Mouse (Mus musculus): ENCODE measurements around the gene Gm49027. TPM values are rescaled to one million over a fixed set of nuclear protein-coding genes. Genes with fewer than 3 reads are reported as not detected.

The Gm49027 gene
- polyA plus RNA-seq (2015; fragmentation: Nextera tagmentation; extraction: Ambion mirVana), result 2.3 and 4.1 TPM in 2 replicates

GRCm38 (mm10) chr5:123525281-123525680, at the start of gene Gm49027:
Gene Gm49027, minus strand, starts transcription at chr5:123525488.
- Histone ChIP-seq H3K4me2 (ENCODE audit: low read length) (peak within 1 kb of the TSS; percentile 80), H3K9ac (replicated peaks; ENCODE audit: low read depth, low read length) (peak within 1 kb of the TSS; percentile 64), H3K36me3 (ENCODE audit: control insufficient read depth, insufficient read depth) (peaks cover 8% of the 10 kb centered on the region), H3K27ac (ENCODE audit: low read length) (peak within 1 kb of the TSS; percentile 74), H3K4me1 (replicated peaks; ENCODE audit: control insufficient read depth, insufficient read depth, low read length) (peaks cover 22% of the 10 kb centered on the region), H3K27me3 (replicated peaks; ENCODE audit: control insufficient read depth, insufficient read depth, low read length) (no peaks in the 10 kb centered on the region), H3K4me3 (replicated peaks; ENCODE audit: low read length) (peak within 1 kb of the TSS; percentile 92), H3K9me3 (ENCODE audit: control insufficient read depth, low read length) (no peaks in the 10 kb centered on the region)
- 84% methylated on average over 7 of the region's 7 CpGs for WGBS
- ATAC-seq, result no peak

GRCm38 (mm10) chr5:123573362-123573761, 48.1 kb upstream of the Gm49027 start:
- Histone ChIP-seq H3K27me3 (replicated peaks; ENCODE audit: control insufficient read depth, insufficient read depth, low read length) (no peaks in the 10 kb centered on the region), H3K4me3 (replicated peaks; ENCODE audit: low read length) (peak overlapping the region; percentile 90), H3K4me1 (replicated peaks; ENCODE audit: control insufficient read depth, insufficient read depth, low read length) (peaks cover 8% of the 10 kb centered on the region), H3K36me3 (ENCODE audit: control insufficient read depth, insufficient read depth) (peaks cover 11% of the 10 kb centered on the region), H3K9me3 (ENCODE audit: control insufficient read depth, low read length) (no peaks in the 10 kb centered on the region), H3K27ac (ENCODE audit: low read length) (no peak overlapping the region), H3K9ac (replicated peaks; ENCODE audit: low read depth, low read length) (no peak overlapping the region), H3K4me2 (ENCODE audit: low read length) (peak overlapping the region; percentile 45)
- 0 out of 2 replicates have a peak, but pooled peaks have one; percentile 21 for ATAC-seq
- WGBS, result 68% methylated on average over 8 of the region's 8 CpGs

GRCm38 (mm10) chr5:123572357-123573186, 47.3 kb upstream of the Gm49027 start, which contains the start of gene Vps33a:
Gene Vps33a, minus strand, starts transcription at chr5:123573038.
- peak within 1 kb of the TSS; percentile 85 for H3K4me2 ChIP-seq (ENCODE audit: low read length)
- 1% methylated on average over 54 of the region's 54 CpGs for WGBS
- ATAC-seq, result peak; percentile 92

GRCm38 (mm10) chr5:123561128-123561527, 35.8 kb upstream of the Gm49027 start:
- no peak overlapping the region for H3K4me3 ChIP-seq (replicated peaks; ENCODE audit: low read length)
- H3K9ac ChIP-seq (replicated peaks; ENCODE audit: low read depth, low read length), result no peak overlapping the region
- no peak overlapping the region for H3K27ac ChIP-seq (ENCODE audit: low read length)
- ATAC-seq, result no peak
- H3K36me3 ChIP-seq (ENCODE audit: control insufficient read depth, insufficient read depth), result peaks cover 37% of the 10 kb centered on the region
- no peaks in the 10 kb centered on the region for H3K9me3 ChIP-seq (ENCODE audit: control insufficient read depth, low read length)
- H3K4me1 ChIP-seq (replicated peaks; ENCODE audit: control insufficient read depth, insufficient read depth, low read length), result no peaks in the 10 kb centered on the region
- H3K27me3 ChIP-seq (replicated peaks; ENCODE audit: control insufficient read depth, insufficient read depth, low read length), result no peaks in the 10 kb centered on the region
- 95% methylated on average over 11 of the region's 11 CpGs for WGBS
- H3K4me2 ChIP-seq (ENCODE audit: low read length), result no peak overlapping the region

More at GRCm38 (mm10) chr5:123572357-123573186, 47.3 kb upstream of the Gm49027 start, which contains the start of gene Vps33a:
- H3K4me3 ChIP-seq (replicated peaks; ENCODE audit: low read length), result peak within 1 kb of the TSS; percentile 90
- peaks cover 8% of the 10 kb centered on the region for H3K4me1 ChIP-seq (replicated peaks; ENCODE audit: control insufficient read depth, insufficient read depth, low read length)
- H3K27ac ChIP-seq (ENCODE audit: low read length), result peak within 1 kb of the TSS; percentile 74
- H3K9ac ChIP-seq (replicated peaks; ENCODE audit: low read depth, low read length), result peak within 1 kb of the TSS; percentile 86
- H3K36me3 ChIP-seq (ENCODE audit: control insufficient read depth, insufficient read depth), result peaks cover 8% of the 10 kb centered on the region; the same call in 1 of the 2 replicates
- no peaks in the 10 kb centered on the region for H3K9me3 ChIP-seq (ENCODE audit: control insufficient read depth, low read length)
- no peaks in the 10 kb centered on the region for H3K27me3 ChIP-seq (replicated peaks; ENCODE audit: control insufficient read depth, insufficient read depth, low read length)

- Histone ChIP-seq H3K27me3 (replicated peaks; ENCODE audit: control insufficient read depth, insufficient read depth, low read length) (no peaks in the 10 kb centered on the region), H3K9me3 (ENCODE audit: control insufficient read depth, low read length) (no peaks in the 10 kb centered on the region), H3K4me2 (ENCODE audit: low read length) (no peak overlapping the region), H3K27ac (ENCODE audit: low read length) (no peak overlapping the region), H3K4me3 (replicated peaks; ENCODE audit: low read length) (no peak overlapping the region), H3K36me3 (ENCODE audit: control insufficient read depth, insufficient read depth) (peaks cover 32% of the 10 kb centered on the region), H3K9ac (replicated peaks; ENCODE audit: low read depth, low read length) (no peak overlapping the region), H3K4me1 (replicated peaks; ENCODE audit: control insufficient read depth, insufficient read depth, low read length) (no peaks in the 10 kb centered on the region)
- WGBS, result 94% methylated on average over 8 of the region's 8 CpGs
- ATAC-seq, result no peak
Observed at GRCm38 (mm10) chr5:123559588-123559987, 34.3 kb upstream of the Gm49027 start.

GRCm38 (mm10) chr5:123556451-123556850, 31.2 kb upstream of the Gm49027 start:
- no peak overlapping the region for H3K4me3 ChIP-seq (replicated peaks; ENCODE audit: low read length)
- no peak overlapping the region for H3K4me2 ChIP-seq (ENCODE audit: low read length)
- H3K27ac ChIP-seq (ENCODE audit: low read length), result no peak overlapping the region
- no peaks in the 10 kb centered on the region for H3K4me1 ChIP-seq (replicated peaks; ENCODE audit: control insufficient read depth, insufficient read depth, low read length)
- WGBS, result 73% methylated on average over 2 of the region's 2 CpGs
- H3K27me3 ChIP-seq (replicated peaks; ENCODE audit: control insufficient read depth, insufficient read depth, low read length), result no peaks in the 10 kb centered on the region
- H3K9ac ChIP-seq (replicated peaks; ENCODE audit: low read depth, low read length), result no peak overlapping the region
- H3K36me3 ChIP-seq (ENCODE audit: control insufficient read depth, insufficient read depth), result peaks cover 17% of the 10 kb centered on the region; the same call in 1 of the 2 replicates
- no peak for ATAC-seq
- no peaks in the 10 kb centered on the region for H3K9me3 ChIP-seq (ENCODE audit: control insufficient read depth, low read length)

- Histone ChIP-seq H3K4me3 (replicated peaks; ENCODE audit: low read length) (no peak overlapping the region), H3K4me2 (ENCODE audit: low read length) (no peak overlapping the region), H3K4me1 (replicated peaks; ENCODE audit: control insufficient read depth, insufficient read depth, low read length) (no peaks in the 10 kb centered on the region), H3K27me3 (replicated peaks; ENCODE audit: control insufficient read depth, insufficient read depth, low read length) (no peaks in the 10 kb centered on the region), H3K27ac (ENCODE audit: low read length) (no peak overlapping the region), H3K9ac (replicated peaks; ENCODE audit: low read depth, low read length) (no peak overlapping the region), H3K9me3 (ENCODE audit: control insufficient read depth, low read length) (no peaks in the 10 kb centered on the region), H3K36me3 (ENCODE audit: control insufficient read depth, insufficient read depth) (peaks cover 17% of the 10 kb centered on the region; the same call in 1 of the 2 replicates)
- ATAC-seq, result no peak
- 93% methylated on average over 7 of the region's 7 CpGs for WGBS
Observed at GRCm38 (mm10) chr5:123555693-123556092, 30.4 kb upstream of the Gm49027 start.

- Histone ChIP-seq H3K36me3 (ENCODE audit: control insufficient read depth, insufficient read depth) (peaks cover 39% of the 10 kb centered on the region), H3K4me3 (replicated peaks; ENCODE audit: low read length) (no peak overlapping the region), H3K27ac (ENCODE audit: low read length) (no peak overlapping the region), H3K9ac (replicated peaks; ENCODE audit: low read depth, low read length) (no peak overlapping the region), H3K4me2 (ENCODE audit: low read length) (no peak overlapping the region), H3K9me3 (ENCODE audit: control insufficient read depth, low read length) (no peaks in the 10 kb centered on the region), H3K27me3 (replicated peaks; ENCODE audit: control insufficient read depth, insufficient read depth, low read length) (no peaks in the 10 kb centered on the region), H3K4me1 (replicated peaks; ENCODE audit: control insufficient read depth, insufficient read depth, low read length) (no peaks in the 10 kb centered on the region)
- WGBS, result 96% methylated on average over 10 of the region's 10 CpGs
- ATAC-seq, result no peak
Observed at GRCm38 (mm10) chr5:123533801-123534200, 8.5 kb upstream of the Gm49027 start.

- Histone ChIP-seq H3K4me3 (replicated peaks; ENCODE audit: low read length) (no peak overlapping the region), H3K4me1 (replicated peaks; ENCODE audit: control insufficient read depth, insufficient read depth, low read length) (no peaks in the 10 kb centered on the region), H3K9me3 (ENCODE audit: control insufficient read depth, low read length) (no peaks in the 10 kb centered on the region), H3K27me3 (replicated peaks; ENCODE audit: control insufficient read depth, insufficient read depth, low read length) (no peaks in the 10 kb centered on the region), H3K27ac (ENCODE audit: low read length) (no peak overlapping the region), H3K36me3 (ENCODE audit: control insufficient read depth, insufficient read depth) (peaks cover 32% of the 10 kb centered on the region), H3K9ac (replicated peaks; ENCODE audit: low read depth, low read length) (no peak overlapping the region), H3K4me2 (ENCODE audit: low read length) (no peak overlapping the region)
- 85% methylated on average over 8 of the region's 8 CpGs for WGBS
- ATAC-seq, result no peak
Observed at GRCm38 (mm10) chr5:123530056-123530455, 4.8 kb upstream of the Gm49027 start.

Measured in forebrain, embryonic 16.5 days (tissue).